Mouse (Mus musculus): ENCODE measurements around the gene Osmr. TPM values are rescaled to one million over a fixed set of nuclear protein-coding genes. Genes with fewer than 3 reads are reported as not detected.
A peak's percentile ranks its signal among the peaks of the same experiment; 100 is the strongest.

Gene Osmr
- polyA plus RNA-seq, 1 experiment from 2014 or later = 1.6 TPM

- no peaks in the 10 kb centered on the region for H3K36me3 ChIP-seq (ENCODE audit: control insufficient read depth, insufficient read depth, low read length)
- no peak overlapping the region for H3K27ac ChIP-seq (ENCODE audit: low read depth, low read length)
- WGBS = 85% methylated on average over 5 of the region's 5 CpGs
- H3K27me3 ChIP-seq (ENCODE audit: control insufficient read depth, insufficient read depth, low read length) = no peaks in the 10 kb centered on the region
- H3K4me3 ChIP-seq (ENCODE audit: low read length) = no peak overlapping the region
- ATAC-seq (ENCODE audit: low FRiP score, low TSS enrichment) = no peak
- no peak overlapping the region for H3K9ac ChIP-seq (ENCODE audit: low read depth, low read length)
- no peak overlapping the region for H3K4me2 ChIP-seq (replicated peaks; ENCODE audit: low read depth, low read length)
- no peaks in the 10 kb centered on the region for H3K4me1 ChIP-seq (ENCODE audit: control insufficient read depth, insufficient read depth, low read length)
- H3K9me3 ChIP-seq (ENCODE audit: control insufficient read depth, low read length) = no peaks in the 10 kb centered on the region
These were observed 27.3 kb upstream of the Osmr start for GRCm38 (mm10) chr15:6901982-6902639.

GRCm38 (mm10) chr15:6901236-6901635 is 26.5 kb upstream of the Osmr start:
- H3K4me2 ChIP-seq (replicated peaks; ENCODE audit: low read depth, low read length) = no peak overlapping the region
- H3K36me3 ChIP-seq (ENCODE audit: control insufficient read depth, insufficient read depth, low read length) = no peaks in the 10 kb centered on the region
- H3K9ac ChIP-seq (ENCODE audit: low read depth, low read length) = no peak overlapping the region
- H3K27ac ChIP-seq (ENCODE audit: low read depth, low read length) = no peak overlapping the region
- H3K4me1 ChIP-seq (ENCODE audit: control insufficient read depth, insufficient read depth, low read length) = no peaks in the 10 kb centered on the region
- H3K4me3 ChIP-seq (ENCODE audit: low read length) = no peak overlapping the region
- no peak for ATAC-seq (ENCODE audit: low FRiP score, low TSS enrichment)
- no peaks in the 10 kb centered on the region for H3K27me3 ChIP-seq (ENCODE audit: control insufficient read depth, insufficient read depth, low read length)
- 80% methylated on average over 6 of the region's 6 CpGs for whole genome bisulfite sequencing
- H3K9me3 ChIP-seq (ENCODE audit: control insufficient read depth, low read length) = no peaks in the 10 kb centered on the region

GRCm38 (mm10) chr15:6884260-6884659 is 9.5 kb upstream of the Osmr start:
- H3K9me3 ChIP-seq (ENCODE audit: control insufficient read depth, low read length) = no peaks in the 10 kb centered on the region
- H3K4me1 ChIP-seq (ENCODE audit: control insufficient read depth, insufficient read depth, low read length) = peaks cover 9% of the 10 kb centered on the region
- no peak for ATAC-seq (ENCODE audit: low FRiP score, low TSS enrichment)
- no peak overlapping the region for H3K27ac ChIP-seq (ENCODE audit: low read depth, low read length)
- H3K4me2 ChIP-seq (replicated peaks; ENCODE audit: low read depth, low read length) = no peak overlapping the region
- H3K36me3 ChIP-seq (ENCODE audit: control insufficient read depth, insufficient read depth, low read length) = no peaks in the 10 kb centered on the region
- H3K9ac ChIP-seq (ENCODE audit: low read depth, low read length) = no peak overlapping the region
- no peaks in the 10 kb centered on the region for H3K27me3 ChIP-seq (ENCODE audit: control insufficient read depth, insufficient read depth, low read length)
- 89% methylated on average over 6 of the region's 6 CpGs for WGBS
- no peak overlapping the region for H3K4me3 ChIP-seq (ENCODE audit: low read length)

DNA sequence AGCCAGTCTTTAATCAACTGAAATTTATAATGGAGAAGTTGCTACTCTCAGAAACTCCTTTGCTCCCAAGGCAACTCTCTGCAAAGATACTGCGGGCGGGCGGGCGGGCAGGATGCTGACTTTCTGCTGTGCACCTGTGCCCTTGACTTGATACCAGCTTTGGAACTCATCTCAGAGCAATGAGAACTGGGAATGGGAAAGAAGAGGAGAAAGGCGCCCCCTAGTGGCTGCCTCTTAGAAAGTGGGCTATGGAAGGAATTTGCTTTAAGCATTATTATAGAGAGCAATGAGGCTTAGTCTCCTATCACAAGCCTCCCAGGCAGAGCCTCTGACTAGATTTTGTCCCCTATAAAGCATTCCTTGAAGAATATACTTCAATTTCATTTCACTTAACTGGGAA is 9.0 kb upstream of the Osmr start:
- H3K4me3 ChIP-seq (ENCODE audit: low read length) = no peak overlapping the region
- WGBS = 64% methylated on average over 5 of the region's 5 CpGs
- no peaks in the 10 kb centered on the region for H3K9me3 ChIP-seq (ENCODE audit: control insufficient read depth, low read length)
- H3K36me3 ChIP-seq (ENCODE audit: control insufficient read depth, insufficient read depth, low read length) = no peaks in the 10 kb centered on the region
- H3K9ac ChIP-seq (ENCODE audit: low read depth, low read length) = no peak overlapping the region
- peaks cover 14% of the 10 kb centered on the region for H3K4me1 ChIP-seq (ENCODE audit: control insufficient read depth, insufficient read depth, low read length)
- no peak for ATAC-seq (ENCODE audit: low FRiP score, low TSS enrichment)
- no peak overlapping the region for H3K27ac ChIP-seq (ENCODE audit: low read depth, low read length)
- H3K4me2 ChIP-seq (replicated peaks; ENCODE audit: low read depth, low read length) = no peak overlapping the region
- H3K27me3 ChIP-seq (ENCODE audit: control insufficient read depth, insufficient read depth, low read length) = no peaks in the 10 kb centered on the region

- H3K9ac ChIP-seq (ENCODE audit: low read depth, low read length) = no peak overlapping the region
- peaks cover 16% of the 10 kb centered on the region for H3K4me1 ChIP-seq (ENCODE audit: control insufficient read depth, insufficient read depth, low read length)
- no peak overlapping the region for H3K4me3 ChIP-seq (ENCODE audit: low read length)
- 75% methylated on average over 4 of the region's 4 CpGs for WGBS
- H3K36me3 ChIP-seq (ENCODE audit: control insufficient read depth, insufficient read depth, low read length) = no peaks in the 10 kb centered on the region
- no peaks in the 10 kb centered on the region for H3K27me3 ChIP-seq (ENCODE audit: control insufficient read depth, insufficient read depth, low read length)
- ATAC-seq (ENCODE audit: low FRiP score, low TSS enrichment) = no peak
- H3K4me2 ChIP-seq (replicated peaks; ENCODE audit: low read depth, low read length) = no peak overlapping the region
- H3K9me3 ChIP-seq (ENCODE audit: control insufficient read depth, low read length) = no peaks in the 10 kb centered on the region
- H3K27ac ChIP-seq (ENCODE audit: low read depth, low read length) = no peak overlapping the region
These were observed 8.3 kb upstream of the Osmr start for GRCm38 (mm10) chr15:6883091-6883490.

- Histone ChIP-seq H3K4me1 (ENCODE audit: control insufficient read depth, insufficient read depth, low read length) (peaks cover 16% of the 10 kb centered on the region), H3K36me3 (ENCODE audit: control insufficient read depth, insufficient read depth, low read length) (no peaks in the 10 kb centered on the region), H3K9me3 (ENCODE audit: control insufficient read depth, low read length) (no peaks in the 10 kb centered on the region), H3K9ac (ENCODE audit: low read depth, low read length) (no peak overlapping the region), H3K27me3 (ENCODE audit: control insufficient read depth, insufficient read depth, low read length) (no peaks in the 10 kb centered on the region), H3K4me2 (replicated peaks; ENCODE audit: low read depth, low read length) (no peak overlapping the region), H3K27ac (ENCODE audit: low read depth, low read length) (no peak overlapping the region), H3K4me3 (ENCODE audit: low read length) (no peak overlapping the region)
- 34% methylated on average over 7 of the region's 7 CpGs for WGBS
- ATAC-seq (ENCODE audit: low FRiP score, low TSS enrichment) = no peak
These were observed 7.4 kb upstream of the Osmr start for GRCm38 (mm10) chr15:6882180-6882579.

DNA sequence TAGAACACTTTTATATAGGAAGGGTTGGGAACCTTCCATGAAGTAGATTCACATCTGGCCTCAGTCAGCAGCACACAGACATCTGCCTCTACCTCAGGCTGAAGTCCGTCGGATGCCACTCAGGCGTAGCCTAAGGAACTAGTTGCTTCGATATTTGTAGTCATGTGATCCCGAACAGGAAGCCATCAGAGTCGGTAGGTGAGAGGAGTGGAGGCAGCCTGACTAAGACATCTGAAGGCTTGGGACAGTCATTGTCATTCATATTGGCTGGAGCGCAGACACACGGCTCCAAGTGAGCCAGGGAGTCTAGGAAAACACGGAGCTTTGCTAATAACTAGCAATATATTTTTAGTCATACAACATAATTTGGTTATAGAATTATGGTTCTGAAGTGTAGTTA is 6.4 kb upstream of the Osmr start:
- H3K4me1 ChIP-seq (ENCODE audit: control insufficient read depth, insufficient read depth, low read length) = peaks cover 16% of the 10 kb centered on the region
- 73% methylated on average over 9 of the region's 9 CpGs for WGBS
- ATAC-seq (ENCODE audit: low FRiP score, low TSS enrichment) = no peak
- H3K27ac ChIP-seq (ENCODE audit: low read depth, low read length) = no peak overlapping the region
- no peak overlapping the region for H3K4me2 ChIP-seq (replicated peaks; ENCODE audit: low read depth, low read length)
- no peak overlapping the region for H3K9ac ChIP-seq (ENCODE audit: low read depth, low read length)
- no peak overlapping the region for H3K4me3 ChIP-seq (ENCODE audit: low read length)
- no peaks in the 10 kb centered on the region for H3K9me3 ChIP-seq (ENCODE audit: control insufficient read depth, low read length)
- H3K27me3 ChIP-seq (ENCODE audit: control insufficient read depth, insufficient read depth, low read length) = no peaks in the 10 kb centered on the region
- no peaks in the 10 kb centered on the region for H3K36me3 ChIP-seq (ENCODE audit: control insufficient read depth, insufficient read depth, low read length)

DNA sequence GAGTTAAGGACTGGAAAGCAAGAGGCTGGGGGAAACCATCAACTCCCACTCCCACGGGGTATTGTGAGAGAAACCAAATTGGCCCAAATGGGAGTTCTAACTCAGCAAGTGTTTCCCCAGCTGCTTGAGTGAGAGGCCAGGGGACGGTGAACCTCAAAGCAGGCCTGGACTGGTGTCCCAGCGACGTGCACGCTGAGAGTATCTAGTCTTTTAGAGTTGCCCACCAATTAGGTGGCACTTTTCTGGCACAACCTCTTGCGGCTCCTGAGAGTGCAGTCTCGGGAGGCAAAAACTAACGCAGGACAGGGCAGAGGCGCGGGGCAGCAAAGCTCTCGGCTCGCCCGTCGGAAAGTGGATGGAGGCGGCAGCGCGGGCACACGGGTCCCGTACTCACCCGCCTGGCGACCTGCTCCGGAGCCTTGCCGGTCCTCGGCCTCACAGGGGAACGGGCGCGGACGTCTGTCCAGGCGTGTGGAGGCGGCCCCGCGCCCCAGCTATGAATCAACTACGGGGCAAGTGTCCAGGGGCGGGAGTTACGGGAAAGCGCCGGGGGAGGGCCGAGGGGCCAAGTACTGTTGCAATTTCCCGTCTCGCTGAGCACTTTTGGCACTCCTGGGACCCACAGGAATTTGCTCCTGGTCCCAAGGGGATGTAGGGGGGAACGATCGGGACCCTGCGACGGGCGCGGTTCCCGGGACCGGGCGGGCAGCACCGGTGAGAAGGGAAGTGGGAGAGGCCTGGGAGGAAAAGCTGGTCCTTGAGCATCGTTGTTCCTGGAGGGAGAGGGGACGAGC is 765 bp downstream of the Osmr start:
- Histone ChIP-seq H3K27me3 (ENCODE audit: control insufficient read depth, insufficient read depth, low read length) (peaks cover 6% of the 10 kb centered on the region; the same call in 1 of the 2 replicates), H3K4me2 (replicated peaks; ENCODE audit: low read depth, low read length) (peak overlapping the region; percentile 68), H3K9me3 (ENCODE audit: control insufficient read depth, low read length) (no peaks in the 10 kb centered on the region), H3K27ac (ENCODE audit: low read depth, low read length) (no peak overlapping the region), H3K4me3 (ENCODE audit: low read length) (peak overlapping the region; percentile 47), H3K4me1 (ENCODE audit: control insufficient read depth, insufficient read depth, low read length) (peaks cover 4% of the 10 kb centered on the region), H3K36me3 (ENCODE audit: control insufficient read depth, insufficient read depth, low read length) (no peaks in the 10 kb centered on the region), H3K9ac (ENCODE audit: low read depth, low read length) (peak overlapping the region; percentile 42; the same call in 1 of the 2 replicates)
- 1% methylated on average over 52 of the region's 52 CpGs for WGBS
- peak; percentile 57; the same call in 1 of the 2 replicates for ATAC-seq (ENCODE audit: low FRiP score, low TSS enrichment)

- H3K9ac ChIP-seq (ENCODE audit: low read depth, low read length) = no peak overlapping the region
- H3K27me3 ChIP-seq (ENCODE audit: control insufficient read depth, insufficient read depth, low read length) = peaks cover 6% of the 10 kb centered on the region; the same call in 1 of the 2 replicates
- no peak overlapping the region for H3K27ac ChIP-seq (ENCODE audit: low read depth, low read length)
- H3K4me3 ChIP-seq (ENCODE audit: low read length) = peak overlapping the region; percentile 47; the same call in 1 of the 2 replicates
- peak; percentile 47; the same call in 1 of the 2 replicates for ATAC-seq (ENCODE audit: low FRiP score, low TSS enrichment)
- H3K4me1 ChIP-seq (ENCODE audit: control insufficient read depth, insufficient read depth, low read length) = no peaks in the 10 kb centered on the region
- no peaks in the 10 kb centered on the region for H3K9me3 ChIP-seq (ENCODE audit: control insufficient read depth, low read length)
- no peaks in the 10 kb centered on the region for H3K36me3 ChIP-seq (ENCODE audit: control insufficient read depth, insufficient read depth, low read length)
- peak overlapping the region; percentile 68 for H3K4me2 ChIP-seq (replicated peaks; ENCODE audit: low read depth, low read length)
- 34% methylated on average over 17 of the region's 17 CpGs for WGBS
These were observed 1.5 kb downstream of the Osmr start for GRCm38 (mm10) chr15:6873154-6873806.
